Mouse (Mus musculus): ENCODE measurements at regions not wholly inside any gene's neighbourhood (a gene's known extent, or its start where the extent isn't known, plus 50 kb on each side); places are given as distances from the start of the nearest gene placed in this dataset.

- Histone ChIP-seq H3K4me3 (ENCODE audit: low read depth, low read length) (no peak overlapping the region), H3K36me3 (ENCODE audit: control insufficient read depth, insufficient read depth, low read length) (no peaks in the 10 kb centered on the region), H3K4me1 (ENCODE audit: control insufficient read depth, insufficient read depth, low read length) (no peaks in the 10 kb centered on the region), H3K4me2 (replicated peaks; ENCODE audit: low read depth, low read length) (no peak overlapping the region), H3K27me3 (ENCODE audit: control insufficient read depth, insufficient read depth, low read length) (no peaks in the 10 kb centered on the region), H3K9me3 (ENCODE audit: control insufficient read depth, low read depth, low read length) (no peaks in the 10 kb centered on the region), H3K27ac (ENCODE audit: low read length) (no peak overlapping the region), H3K9ac (replicated peaks; ENCODE audit: low read depth, low read length) (no peak overlapping the region)
- no peak for ATAC-seq (ENCODE audit: insufficient number of reproducible peaks, insufficient read depth, low FRiP score, low read depth)
- WGBS: 20% methylated on average over 9 of the region's 9 CpGs
These were observed 212.4 kb upstream of the Hes1 start for GRCm38 (mm10) chr16:29851827-29852226.

DNA sequence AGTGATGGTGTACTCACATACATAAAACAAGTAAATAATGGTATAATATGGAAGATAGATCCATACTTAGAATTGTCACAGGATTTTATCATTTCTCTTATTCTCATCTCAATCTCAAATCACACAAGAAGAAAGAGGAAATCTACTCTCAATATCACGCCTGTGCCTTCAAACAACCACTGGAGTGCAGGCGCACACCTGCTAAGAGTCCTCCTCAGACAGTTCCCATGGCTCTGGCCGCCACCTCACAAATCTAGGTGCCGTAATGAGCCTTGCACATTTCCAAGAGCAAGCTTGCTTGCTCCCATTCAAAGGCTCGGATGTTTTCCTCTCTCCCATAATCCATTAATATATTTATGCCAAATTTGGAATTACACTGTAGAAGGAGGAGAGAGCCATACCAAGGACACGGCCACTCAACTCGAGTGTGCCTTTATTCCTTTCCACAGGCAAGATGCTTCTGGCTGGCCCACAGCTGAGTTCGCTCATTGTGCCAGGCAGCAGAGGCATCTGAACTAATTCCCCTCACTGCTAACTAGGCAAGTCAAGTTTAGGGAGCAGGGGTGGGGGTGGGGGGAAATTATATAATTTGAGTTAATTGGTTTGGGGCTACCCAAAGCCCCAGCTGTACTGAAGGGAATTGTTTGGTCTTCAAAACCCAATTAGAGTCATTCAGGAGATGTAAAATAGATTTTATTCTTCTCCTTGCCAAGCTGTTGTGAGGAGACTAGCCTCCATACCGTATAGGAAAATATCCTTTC, 209.2 kb upstream of the Hes1 start:
- ATAC-seq (ENCODE audit: insufficient number of reproducible peaks, insufficient read depth, low FRiP score, low read depth): no peak
- no peak overlapping the region for H3K4me3 ChIP-seq (ENCODE audit: low read depth, low read length)
- H3K27me3 ChIP-seq (ENCODE audit: control insufficient read depth, insufficient read depth, low read length): no peaks in the 10 kb centered on the region
- no peaks in the 10 kb centered on the region for H3K36me3 ChIP-seq (ENCODE audit: control insufficient read depth, insufficient read depth, low read length)
- no peak overlapping the region for H3K4me2 ChIP-seq (replicated peaks; ENCODE audit: low read depth, low read length)
- H3K9ac ChIP-seq (replicated peaks; ENCODE audit: low read depth, low read length): no peak overlapping the region
- WGBS: 81% methylated on average over 9 of the region's 9 CpGs
- no peaks in the 10 kb centered on the region for H3K9me3 ChIP-seq (ENCODE audit: control insufficient read depth, low read depth, low read length)
- no peaks in the 10 kb centered on the region; the same call in 1 of the 2 replicates for H3K4me1 ChIP-seq (ENCODE audit: control insufficient read depth, insufficient read depth, low read length)
- H3K27ac ChIP-seq (ENCODE audit: low read length): no peak overlapping the region

DNA sequence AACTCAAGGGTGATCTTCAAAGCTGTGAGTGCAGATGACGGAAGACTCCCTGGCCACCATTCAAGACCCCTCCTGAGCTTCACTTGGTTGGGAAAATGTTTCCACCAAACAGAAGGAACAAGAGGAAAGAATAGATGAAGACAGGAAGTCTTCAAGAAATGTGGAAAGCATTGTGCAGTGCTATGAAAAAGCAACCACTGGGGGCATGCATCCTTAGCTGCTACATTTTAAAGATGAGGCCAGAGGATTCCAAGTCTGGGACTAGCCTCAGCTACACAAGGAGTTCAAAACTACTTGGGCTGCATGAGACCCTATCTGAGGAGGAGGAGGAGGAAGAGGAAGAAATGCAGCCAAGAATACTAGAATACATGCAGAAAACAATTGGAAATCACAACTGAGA, 207.6 kb upstream of the Hes1 start:
- no peaks in the 10 kb centered on the region for H3K9me3 ChIP-seq (ENCODE audit: control insufficient read depth, low read depth, low read length)
- 100% methylated on average over 1 of the region's 1 CpGs for WGBS
- H3K4me1 ChIP-seq (ENCODE audit: control insufficient read depth, insufficient read depth, low read length): no peaks in the 10 kb centered on the region; the same call in 1 of the 2 replicates
- H3K36me3 ChIP-seq (ENCODE audit: control insufficient read depth, insufficient read depth, low read length): no peaks in the 10 kb centered on the region
- ATAC-seq (ENCODE audit: insufficient number of reproducible peaks, insufficient read depth, low FRiP score, low read depth): no peak
- H3K27me3 ChIP-seq (ENCODE audit: control insufficient read depth, insufficient read depth, low read length): no peaks in the 10 kb centered on the region
- no peak overlapping the region for H3K4me2 ChIP-seq (replicated peaks; ENCODE audit: low read depth, low read length)
- no peak overlapping the region for H3K9ac ChIP-seq (replicated peaks; ENCODE audit: low read depth, low read length)
- no peak overlapping the region for H3K4me3 ChIP-seq (ENCODE audit: low read depth, low read length)
- no peak overlapping the region for H3K27ac ChIP-seq (ENCODE audit: low read length)

- H3K9ac ChIP-seq (replicated peaks; ENCODE audit: low read depth, low read length): no peak overlapping the region
- H3K4me2 ChIP-seq (replicated peaks; ENCODE audit: low read depth, low read length): no peak overlapping the region
- no peaks in the 10 kb centered on the region for H3K27me3 ChIP-seq (ENCODE audit: control insufficient read depth, insufficient read depth, low read length)
- WGBS: 74% methylated on average over 5 of the region's 5 CpGs
- H3K4me3 ChIP-seq (ENCODE audit: low read depth, low read length): no peak overlapping the region
- no peak for ATAC-seq (ENCODE audit: insufficient number of reproducible peaks, insufficient read depth, low FRiP score, low read depth)
- H3K4me1 ChIP-seq (ENCODE audit: control insufficient read depth, insufficient read depth, low read length): peaks cover 5% of the 10 kb centered on the region; the same call in 1 of the 2 replicates
- no peak overlapping the region for H3K27ac ChIP-seq (ENCODE audit: low read length)
- H3K9me3 ChIP-seq (ENCODE audit: control insufficient read depth, low read depth, low read length): no peaks in the 10 kb centered on the region
- H3K36me3 ChIP-seq (ENCODE audit: control insufficient read depth, insufficient read depth, low read length): no peaks in the 10 kb centered on the region
These were observed 205.5 kb upstream of the Hes1 start for GRCm38 (mm10) chr16:29858645-29859044.

DNA sequence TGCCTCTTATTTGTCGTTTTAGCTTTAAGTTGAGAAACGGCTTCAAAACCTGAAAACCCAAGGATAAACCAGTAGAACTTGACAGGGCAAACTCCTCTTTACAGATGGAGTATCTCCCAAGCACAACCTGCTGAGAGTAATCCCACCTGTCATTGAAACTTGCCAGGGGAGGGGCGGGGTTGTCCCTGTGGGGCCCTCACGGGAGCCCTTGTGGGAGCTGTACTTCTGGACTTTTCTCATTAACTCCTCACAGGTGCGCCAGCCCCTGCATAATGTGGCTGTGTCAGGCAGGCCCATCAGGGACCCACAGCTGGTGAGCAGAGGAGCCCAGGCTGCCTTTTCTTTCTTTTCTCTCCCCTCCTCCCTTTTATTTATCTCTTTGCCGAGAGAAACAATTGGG, 203.9 kb upstream of the Hes1 start:
- Histone ChIP-seq H3K27ac (ENCODE audit: low read length) (no peak overlapping the region; the same call in 1 of the 2 replicates), H3K4me1 (ENCODE audit: control insufficient read depth, insufficient read depth, low read length) (peaks cover 5% of the 10 kb centered on the region; the same call in 1 of the 2 replicates), H3K4me3 (ENCODE audit: low read depth, low read length) (no peak overlapping the region), H3K9ac (replicated peaks; ENCODE audit: low read depth, low read length) (no peak overlapping the region), H3K27me3 (ENCODE audit: control insufficient read depth, insufficient read depth, low read length) (no peaks in the 10 kb centered on the region), H3K9me3 (ENCODE audit: control insufficient read depth, low read depth, low read length) (no peaks in the 10 kb centered on the region), H3K36me3 (ENCODE audit: control insufficient read depth, insufficient read depth, low read length) (no peaks in the 10 kb centered on the region), H3K4me2 (replicated peaks; ENCODE audit: low read depth, low read length) (no peak overlapping the region)
- 14% methylated on average over 6 of the region's 6 CpGs for WGBS
- no peak for ATAC-seq (ENCODE audit: insufficient number of reproducible peaks, insufficient read depth, low FRiP score, low read depth)

DNA sequence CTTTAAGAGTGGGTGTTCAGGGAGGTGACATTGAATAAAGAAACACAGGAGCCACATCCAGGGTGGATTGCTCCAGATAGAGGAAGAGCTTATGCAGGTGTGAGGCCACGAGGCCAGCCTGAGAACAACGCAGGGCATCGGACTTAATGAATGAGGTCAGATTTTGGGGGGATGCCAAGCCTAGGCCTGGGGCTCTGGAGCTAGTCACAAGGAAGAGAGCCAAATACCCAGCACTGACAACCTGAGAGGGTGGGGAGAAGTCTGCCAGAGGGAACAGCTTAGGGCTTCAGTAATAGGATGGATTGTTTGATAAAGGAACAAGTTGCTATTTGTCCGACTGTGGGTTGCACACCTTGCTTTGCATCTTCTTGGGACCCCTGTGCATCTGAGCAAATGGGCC, 203.1 kb upstream of the Hes1 start:
- Histone ChIP-seq H3K9me3 (ENCODE audit: control insufficient read depth, low read depth, low read length) (no peaks in the 10 kb centered on the region), H3K4me1 (ENCODE audit: control insufficient read depth, insufficient read depth, low read length) (peaks cover 5% of the 10 kb centered on the region; the same call in 1 of the 2 replicates), H3K36me3 (ENCODE audit: control insufficient read depth, insufficient read depth, low read length) (no peaks in the 10 kb centered on the region), H3K9ac (replicated peaks; ENCODE audit: low read depth, low read length) (no peak overlapping the region), H3K4me3 (ENCODE audit: low read depth, low read length) (no peak overlapping the region), H3K27ac (ENCODE audit: low read length) (no peak overlapping the region), H3K4me2 (replicated peaks; ENCODE audit: low read depth, low read length) (no peak overlapping the region), H3K27me3 (ENCODE audit: control insufficient read depth, insufficient read depth, low read length) (no peaks in the 10 kb centered on the region)
- no peak for ATAC-seq (ENCODE audit: insufficient number of reproducible peaks, insufficient read depth, low FRiP score, low read depth)
- 45% methylated on average over 4 of the region's 4 CpGs for WGBS

- H3K27ac ChIP-seq (ENCODE audit: low read length): no peak overlapping the region
- H3K36me3 ChIP-seq (ENCODE audit: control insufficient read depth, insufficient read depth, low read length): no peaks in the 10 kb centered on the region
- no peak for ATAC-seq (ENCODE audit: insufficient number of reproducible peaks, insufficient read depth, low FRiP score, low read depth)
- H3K9me3 ChIP-seq (ENCODE audit: control insufficient read depth, low read depth, low read length): no peaks in the 10 kb centered on the region
- no peaks in the 10 kb centered on the region for H3K27me3 ChIP-seq (ENCODE audit: control insufficient read depth, insufficient read depth, low read length)
- peaks cover 5% of the 10 kb centered on the region; the same call in 1 of the 2 replicates for H3K4me1 ChIP-seq (ENCODE audit: control insufficient read depth, insufficient read depth, low read length)
- WGBS: 48% methylated on average over 17 of the region's 17 CpGs
- no peak overlapping the region for H3K4me2 ChIP-seq (replicated peaks; ENCODE audit: low read depth, low read length)
- no peak overlapping the region for H3K4me3 ChIP-seq (ENCODE audit: low read depth, low read length)
- no peak overlapping the region for H3K9ac ChIP-seq (replicated peaks; ENCODE audit: low read depth, low read length)
These were observed 199.0 kb upstream of the Hes1 start for GRCm38 (mm10) chr16:29865075-29865740.

GRCm38 (mm10) chr16:29871395-29871794, 192.8 kb upstream of the Hes1 start:
- no peak for ATAC-seq (ENCODE audit: insufficient number of reproducible peaks, insufficient read depth, low FRiP score, low read depth)
- no peaks in the 10 kb centered on the region for H3K9me3 ChIP-seq (ENCODE audit: control insufficient read depth, low read depth, low read length)
- no peaks in the 10 kb centered on the region for H3K27me3 ChIP-seq (ENCODE audit: control insufficient read depth, insufficient read depth, low read length)
- no peak overlapping the region for H3K4me2 ChIP-seq (replicated peaks; ENCODE audit: low read depth, low read length)
- no peak overlapping the region for H3K27ac ChIP-seq (ENCODE audit: low read length)
- no peak overlapping the region for H3K4me3 ChIP-seq (ENCODE audit: low read depth, low read length)
- no peaks in the 10 kb centered on the region for H3K36me3 ChIP-seq (ENCODE audit: control insufficient read depth, insufficient read depth, low read length)
- no peak overlapping the region for H3K9ac ChIP-seq (replicated peaks; ENCODE audit: low read depth, low read length)
- 74% methylated on average over 5 of the region's 5 CpGs for WGBS
- no peaks in the 10 kb centered on the region for H3K4me1 ChIP-seq (ENCODE audit: control insufficient read depth, insufficient read depth, low read length)

All from stomach, embryonic 14.5 days (tissue).